Mouse (Mus musculus) liver, embryonic 14.5 days (tissue): ENCODE measurements at regions not wholly inside any gene's neighbourhood (a gene's known extent, or its start where the extent isn't known, plus 50 kb on each side); places are given as distances from the start of the nearest gene placed in this dataset.
A peak's percentile ranks its signal among the peaks of the same experiment; 100 is the strongest.
"Not testable (repeated sequence)": the region's sequence is repeated elsewhere in the genome, so short reads cannot be mapped to it uniquely, and the experiment has no call there.

ENCODE experiments used
- ATAC-seq: fragments of 200-750 bp; cut with Nextera tagmentation; 2 replicates; pipeline ENCODE4 v1.8.0; 2017; ENCODE audit warnings: moderate number of reproducible peaks, mild to moderate bottlenecking, moderate library complexity; ENCODE audit not compliant: insufficient read depth
- DNase-seq, 3 experiments: peaks; one replicate each; pipeline ENCODE4 v3.0.0-alpha.2; 2012 to 2013; ENCODE audit warnings: low read depth in 3 of 3, low spot score in 3 of 3
- H3K27ac ChIP-seq: fragments of 300-500 bp; sonication (generic); 2 replicates; pipeline ENCODE4 v1.5.1; 2014; ENCODE audit warnings: moderate library complexity, mild to moderate bottlenecking, control low read depth, inconsistent platforms
- H3K27me3 ChIP-seq: fragments of 300-500 bp; sonication (generic); 2 replicates; pipeline ENCODE4 v1.6.1; 2014; ENCODE audit warnings: mild to moderate bottlenecking, low read length, moderate library complexity; ENCODE audit not compliant: control insufficient read depth, insufficient read depth
- H3K36me3 ChIP-seq: fragments of 300-500 bp; sonication (generic); replicated peaks from 2 replicates; pipeline ENCODE4 v1.6.1; 2014; ENCODE audit warnings: low read depth; ENCODE audit not compliant: control insufficient read depth, insufficient read depth
- H3K4me1 ChIP-seq, 2 experiments: fragments of 200-500 bp in 1 of 2; fragments of 300-500 bp in 1 of 2; sonication (generic) in 1 of 2; replicated peaks; 2 replicates each; pipeline ENCODE4 v1.6.1; 2012 to 2014; ENCODE audit warnings: antibody characterized with exemption in 1 of 2, inconsistent platforms in 1 of 2, low read length in 1 of 2; ENCODE audit not compliant: control insufficient read depth in 2 of 2, insufficient read depth in 2 of 2
- H3K4me2 ChIP-seq: fragments of 300-500 bp; sonication (generic); 2 replicates; pipeline ENCODE4 v1.6.1; 2014; ENCODE audit warnings: low read depth, mild to moderate bottlenecking, control low read depth, moderate library complexity
- H3K4me3 ChIP-seq, 2 experiments: fragments of 200-500 bp in 1 of 2; fragments of 300-500 bp in 1 of 2; sonication (generic) in 1 of 2; 2 replicates each; pipeline ENCODE4 v1.5.1; 2012 to 2014; ENCODE audit warnings: low read depth in 2 of 2, low read length in 2 of 2, mild to moderate bottlenecking in 2 of 2, control low read depth in 1 of 2, inconsistent platforms in 1 of 2, moderate library complexity in 1 of 2; ENCODE audit not compliant: insufficient read depth in 1 of 2
- H3K9ac ChIP-seq: fragments of 300-500 bp; sonication (generic); replicated peaks from 2 replicates; pipeline ENCODE4 v1.6.1; 2014; ENCODE audit warnings: mild to moderate bottlenecking, control low read depth, moderate library complexity
- H3K9me3 ChIP-seq: fragments of 300-500 bp; sonication (generic); 2 replicates; pipeline ENCODE4 v1.6.1; 2016; ENCODE audit warnings: low read length, mixed read lengths; ENCODE audit not compliant: control insufficient read depth
- CTCF ChIP-seq: IDR thresholded peaks from 2 replicates; pipeline ENCODE4 v1.5.1; 2016; ENCODE audit warnings: antibody characterized with exemption, low read depth, control low read depth
- EP300 ChIP-seq: IDR thresholded peaks from 2 replicates; pipeline ENCODE4 v1.6.1; 2016; ENCODE audit warnings: antibody characterized with exemption, low read depth
- WGBS: fragments of 180-500 bp; shearing (Covaris S2); extraction: QIAGEN DNeasy Blood & Tissue Kit; methylation state at CpG from one replicate; pipeline ENCODE4 v1.1.7; 2014; ENCODE audit not compliant: insufficient replicate concordance; 5-methylcytosine and 5-hydroxymethylcytosine counted together

- Histone ChIP-seq H3K4me1 (no peaks in the 10 kb centered on the region), H3K36me3 (no peaks in the 10 kb centered on the region), H3K9ac (no peak overlapping the region), H3K27ac (no peak overlapping the region), H3K9me3 (no peaks in the 10 kb centered on the region), H3K4me3 (no peak overlapping the region), H3K27me3 (no peaks in the 10 kb centered on the region), H3K4me2 (no peak overlapping the region)
- TF ChIP-seq EP300 (no peak), CTCF (no peak)
- peak in 1 of 3 experiments; percentile 13 for DNase-seq
- no peak for ATAC-seq
- 54% methylated on average over 1 of the region's 1 CpGs for WGBS
Measured at GRCm38 (mm10) chr6:6496789-6497188, 81.7 kb downstream of the Sem1 start.

DNA sequence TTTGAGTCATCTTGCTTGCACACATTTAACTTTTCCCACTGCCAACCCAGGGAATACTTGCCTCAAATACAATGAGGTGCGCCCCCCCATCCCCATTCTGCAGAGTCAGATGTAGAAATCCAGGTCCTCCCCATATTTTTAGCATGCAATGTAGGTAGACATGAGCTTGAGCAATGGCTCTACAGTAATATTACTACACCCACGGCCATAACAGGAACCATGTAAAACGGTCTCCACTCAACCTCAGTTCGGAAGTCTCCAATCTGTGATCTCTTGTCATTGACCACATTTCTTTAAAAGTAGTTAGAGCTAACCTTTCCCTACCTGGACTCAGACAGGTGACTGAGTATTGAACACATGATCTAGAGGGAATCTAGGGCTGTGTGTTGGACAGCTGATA is 82.1 kb downstream of the Sem1 start:
- Histone ChIP-seq H3K36me3 (no peaks in the 10 kb centered on the region), H3K4me2 (no peak overlapping the region), H3K9me3 (no peaks in the 10 kb centered on the region), H3K4me3 (no peak overlapping the region), H3K9ac (no peak overlapping the region), H3K27ac (no peak overlapping the region), H3K4me1 (no peaks in the 10 kb centered on the region), H3K27me3 (no peaks in the 10 kb centered on the region)
- ATAC-seq: no peak
- DNase-seq: no peak
- TF ChIP-seq CTCF: no peak
- 63% methylated on average over 4 of the region's 4 CpGs for WGBS

DNA sequence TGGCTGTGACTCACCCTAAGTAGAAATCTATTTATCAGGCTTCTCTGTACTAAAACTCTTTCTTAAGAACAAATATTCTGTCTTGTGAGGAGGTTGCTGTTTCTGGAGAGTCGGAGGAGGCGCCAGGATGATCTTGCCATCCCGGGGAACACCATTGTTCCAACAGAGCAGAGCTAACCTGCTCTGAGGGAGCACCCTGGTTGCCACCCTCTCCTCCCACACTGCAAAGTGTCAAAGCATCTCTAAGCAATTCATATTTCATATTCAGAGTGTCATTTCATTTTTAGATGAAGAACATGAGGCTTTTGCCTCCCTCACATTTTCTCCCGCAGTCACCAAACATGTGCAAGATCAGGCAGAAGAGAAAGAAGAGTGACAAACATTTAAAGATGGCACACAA is 90.3 kb downstream of the Sem1 start:
- Histone ChIP-seq H3K4me3 (no peak overlapping the region), H3K9me3 (no peaks in the 10 kb centered on the region), H3K27me3 (no peaks in the 10 kb centered on the region), H3K27ac (no peak overlapping the region), H3K9ac (no peak overlapping the region), H3K4me1 (no peaks in the 10 kb centered on the region), H3K36me3 (no peaks in the 10 kb centered on the region), H3K4me2 (no peak overlapping the region)
- WGBS: 65% methylated on average over 4 of the region's 4 CpGs
- TF ChIP-seq CTCF (no peak), EP300 (no peak)
- DNase-seq (no peak), ATAC-seq (no peak)

DNA sequence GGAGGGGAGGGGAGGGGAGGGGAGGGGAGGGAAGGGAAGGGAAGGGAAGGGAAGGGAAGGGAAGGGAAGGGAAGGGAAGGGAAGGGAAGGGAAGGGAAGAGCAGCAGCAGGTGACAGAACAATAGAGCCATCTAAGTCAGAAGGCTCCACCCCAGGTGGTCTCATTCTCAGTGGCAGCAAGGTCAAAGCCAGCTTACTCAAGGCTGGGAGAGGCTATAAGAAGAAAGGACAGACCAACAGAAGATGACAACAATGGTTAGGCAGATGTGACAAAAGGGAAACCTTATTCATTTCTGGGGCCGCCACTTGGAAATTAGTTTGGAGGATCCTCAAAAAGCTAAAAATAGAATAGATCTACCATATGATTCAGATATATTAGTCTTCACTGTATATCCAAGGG is 96.9 kb downstream of the Sem1 start:
- not testable (repeated sequence) for ATAC-seq, H3K9me3 ChIP-seq, H3K36me3 ChIP-seq, H3K27ac ChIP-seq, H3K4me3 ChIP-seq, H3K4me1 ChIP-seq, H3K27me3 ChIP-seq, H3K9ac ChIP-seq, H3K4me2 ChIP-seq, DNase-seq
- 77% methylated on average over 1 of the region's 1 CpGs for WGBS

DNA sequence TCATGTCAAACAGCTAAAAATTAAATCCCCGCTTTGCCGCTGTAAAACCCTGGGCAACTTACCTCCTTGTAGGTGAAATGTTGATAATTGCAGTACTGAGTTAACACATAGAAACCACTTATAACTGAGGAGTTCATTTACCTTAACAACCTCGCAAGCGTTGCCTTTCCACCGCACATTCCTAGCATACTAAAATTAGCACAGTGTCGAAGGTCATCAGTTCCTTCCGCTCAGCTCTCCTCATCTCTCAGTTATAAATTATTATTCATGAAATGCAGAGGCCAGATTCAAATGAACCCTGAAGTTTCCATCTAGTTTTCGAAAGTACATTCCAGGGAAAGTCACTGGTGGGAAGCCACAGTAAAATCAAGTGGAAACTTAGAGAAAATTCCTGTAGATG is 108.1 kb downstream of the Sem1 start:
- TF ChIP-seq CTCF: no peak
- no peak for TF ChIP-seq EP300
- H3K9me3 ChIP-seq: no peaks in the 10 kb centered on the region
- no peak overlapping the region for H3K9ac ChIP-seq
- H3K27ac ChIP-seq: no peak overlapping the region
- no peaks in the 10 kb centered on the region for H3K4me1 ChIP-seq
- DNase-seq (no peak), ATAC-seq (no peak)
- H3K36me3 ChIP-seq: no peaks in the 10 kb centered on the region
- no peak overlapping the region for H3K4me3 ChIP-seq
- H3K27me3 ChIP-seq: no peaks in the 10 kb centered on the region
- 70% methylated on average over 8 of the region's 8 CpGs for WGBS
- no peak overlapping the region for H3K4me2 ChIP-seq

GRCm38 (mm10) chr6:6467526-6467925 is 110.9 kb downstream of the Sem1 start:
- no peak overlapping the region for H3K4me2 ChIP-seq
- TF ChIP-seq EP300: no peak
- no peak for TF ChIP-seq CTCF
- ATAC-seq (no peak), DNase-seq (no peak)
- H3K9ac ChIP-seq: no peak overlapping the region
- no peaks in the 10 kb centered on the region for H3K9me3 ChIP-seq
- no peaks in the 10 kb centered on the region for H3K27me3 ChIP-seq
- H3K27ac ChIP-seq: no peak overlapping the region
- no peak overlapping the region for H3K4me3 ChIP-seq
- 29% methylated on average over 1 of the region's 1 CpGs for WGBS
- no peaks in the 10 kb centered on the region for H3K4me1 ChIP-seq
- no peaks in the 10 kb centered on the region for H3K36me3 ChIP-seq
